Mouse (Mus musculus) kidney, postnatal 36 days (tissue): ENCODE data around the gene Cotl1.

ENCODE experiments used
- DNase-seq, 2 experiments: peaks; one replicate each; pipeline ENCODE4 v3.0.0; 2021 to 2022; ENCODE audit warnings: mixed read lengths in 2 of 2

The Cotl1 gene

GRCm38 (mm10) chr8:119785764-119786405 is 54.5 kb downstream of the Cotl1 start:
- no peak for DNase-seq

GRCm38 (mm10) chr8:119784676-119785075 is 55.7 kb downstream of the Cotl1 start:
- no peak for DNase-seq

- no peak for DNase-seq
Measured at GRCm38 (mm10) chr8:119784141-119784574, 56.2 kb downstream of the Cotl1 start.

- no peak for DNase-seq
Measured at GRCm38 (mm10) chr8:119783579-119783978, 56.8 kb downstream of the Cotl1 start.

- DNase-seq = peak; percentile 75 to 89
Measured at GRCm38 (mm10) chr8:119782715-119783114, 57.6 kb downstream of the Cotl1 start.

- DNase-seq = peak in 1 of 2 experiments; percentile 39
Measured at GRCm38 (mm10) chr8:119781086-119781840, 59.1 kb downstream of the Cotl1 start.

GRCm38 (mm10) chr8:119780402-119781049 is 59.8 kb downstream of the Cotl1 start:
- no peak for DNase-seq

GRCm38 (mm10) chr8:119779013-119779737 is 61.2 kb downstream of the Cotl1 start:
- peak; percentile 91 for DNase-seq

GRCm38 (mm10) chr8:119778263-119778662 is 62.1 kb downstream of the Cotl1 start, which contains the start of gene Tldc1:
Tldc1 (minus strand) TSS chr8:119778416.
- peak; percentile 99 to 100 for DNase-seq

- peak in 1 of 2 experiments; percentile 41 for DNase-seq
Measured at GRCm38 (mm10) chr8:119777765-119778164, 62.6 kb downstream of the Cotl1 start.

GRCm38 (mm10) chr8:119776668-119777245 is 63.6 kb downstream of the Cotl1 start:
- DNase-seq = no peak

GRCm38 (mm10) chr8:119765761-119766444 is 74.4 kb downstream of the Cotl1 start:
- DNase-seq = no peak

- DNase-seq = no peak
Measured at GRCm38 (mm10) chr8:119765311-119765710, 75.0 kb downstream of the Cotl1 start.

- no peak for DNase-seq
Measured at GRCm38 (mm10) chr8:119762226-119763220, 77.8 kb downstream of the Cotl1 start.

GRCm38 (mm10) chr8:119761692-119762091 is 78.7 kb downstream of the Cotl1 start:
- DNase-seq = no peak
